Mouse (Mus musculus) gastrocnemius, adult 2 months (tissue): ENCODE measurements around the gene Isca2. TPM values are rescaled to one million over a fixed set of nuclear protein-coding genes. Genes with fewer than 3 reads are reported as not detected.

Source experiments
- DNase-seq: peaks from one replicate; pipeline ENCODE4 v3.0.0; 2022
- H3K27ac ChIP-seq: fragments of 200-600 bp; 2 replicates; pipeline ENCODE4 v1.8.1; 2022; ENCODE audit warnings: mild to moderate bottlenecking
- H3K4me3 ChIP-seq: fragments of 200-600 bp; 2 replicates; pipeline ENCODE4 v1.8.1; 2022; ENCODE audit warnings: mild to moderate bottlenecking, moderate library complexity
- CTCF ChIP-seq: fragments of 200-600 bp; IDR thresholded peaks from 2 replicates; pipeline ENCODE4 v1.8.1; 2022; ENCODE audit warnings: antibody characterized with exemption, mild to moderate bottlenecking, moderate library complexity
- intact Hi-C: fragments of 180-260 bp; cut with DNase I; formaldehyde crosslinking; loops from one replicate; pipeline ENCODE4 v1.15.1; 2025
- long read RNA-seq, 2 experiments: library from polyadenylated mRNA; stranded (forward); transcript quantifications; one replicate each; pipeline ENCODE4 v2.0.0; 2021
- total RNA-seq, 2 experiments: library from RNA; stranded (reverse); gene quantifications; 2 replicates each; pipeline ENCODE4 v1.2.3; 2021

The Isca2 gene
- total RNA-seq = 10 to 100 TPM; 39.3 to 53.3 TPM
- long read RNA-seq, experiment 1, transcript Isca2-208 (4 exons, 727 nt) = minor isoform, 5 of 36 reads
- long read RNA-seq, experiment 1, transcript Isca2-201 (4 exons, 883 nt) = major isoform, 24 of 36 reads
- long read RNA-seq, experiment 1, partial matches to known transcripts = 0 of 36 reads
- long read RNA-seq, experiment 1, other reads (novel, unspliced or antisense) = 0 of 36 reads
- long read RNA-seq, experiment 2, transcript Isca2-203 (3 exons, 485 nt) = minor isoform, 7 of 45 reads
- long read RNA-seq, experiment 2, transcript Isca2-201 (4 exons, 883 nt) = major isoform, 30 of 45 reads
- long read RNA-seq, experiment 2, partial matches to known transcripts = 0 of 45 reads
- long read RNA-seq, experiment 2, other reads (novel, unspliced or antisense) = 1 of 45 reads

- Histone ChIP-seq H3K27ac (peak within 1 kb of the TSS; percentile 96), H3K4me3 (peak within 1 kb of the TSS; percentile 81)
- DNase-seq = peak; percentile 99
- intact Hi-C loops = no loop called here
- TF ChIP-seq CTCF = no peak
These were observed at the start of gene Isca2, which contains the start of gene Npc2 for GRCm38 (mm10) chr12:84772726-84773441. Gene Isca2, plus strand, starts transcription at chr12:84773251. Gene Npc2, minus strand, starts transcription at chr12:84773152.

- no peak for TF ChIP-seq CTCF
- no peak overlapping the region for H3K4me3 ChIP-seq
- intact Hi-C loops = no loop called here
- DNase-seq = peak; percentile 54
- H3K27ac ChIP-seq = no peak overlapping the region
These were observed 46.7 kb upstream of the Isca2 start for GRCm38 (mm10) chr12:84726391-84726790.

GRCm38 (mm10) chr12:84726986-84727385 is 46.1 kb upstream of the Isca2 start:
- no peak overlapping the region for H3K4me3 ChIP-seq
- no peak overlapping the region for H3K27ac ChIP-seq
- intact Hi-C loops = no loop called here
- DNase-seq = no peak
- TF ChIP-seq CTCF = no peak

GRCm38 (mm10) chr12:84727434-84727833 is 45.6 kb upstream of the Isca2 start:
- intact Hi-C loops = no loop called here

GRCm38 (mm10) chr12:84728421-84728820 is 44.6 kb upstream of the Isca2 start:
- intact Hi-C loops = no loop called here

More at GRCm38 (mm10) chr12:84727434-84727833, 45.6 kb upstream of the Isca2 start:
- Histone ChIP-seq H3K27ac (no peak overlapping the region), H3K4me3 (no peak overlapping the region)
- DNase-seq = no peak
- no peak for TF ChIP-seq CTCF

GRCm38 (mm10) chr12:84733366-84733765 is 39.7 kb upstream of the Isca2 start:
- peak overlapping the region; percentile 61 for H3K27ac ChIP-seq
- DNase-seq = peak; percentile 47
- intact Hi-C loops = no loop called here
- no peak overlapping the region for H3K4me3 ChIP-seq
- TF ChIP-seq CTCF = no peak

More at GRCm38 (mm10) chr12:84728421-84728820, 44.6 kb upstream of the Isca2 start:
- H3K27ac ChIP-seq = no peak overlapping the region
- no peak overlapping the region for H3K4me3 ChIP-seq
- no peak for DNase-seq
- no peak for TF ChIP-seq CTCF

GRCm38 (mm10) chr12:84743496-84743895 is 29.6 kb upstream of the Isca2 start:
- intact Hi-C loops = no loop called here
- no peak for TF ChIP-seq CTCF

GRCm38 (mm10) chr12:84745700-84746099 is 27.4 kb upstream of the Isca2 start:
- intact Hi-C loops = no loop called here
- no peak for TF ChIP-seq CTCF
- no peak for DNase-seq
- no peak overlapping the region for H3K4me3 ChIP-seq
- no peak overlapping the region for H3K27ac ChIP-seq

More at GRCm38 (mm10) chr12:84743496-84743895, 29.6 kb upstream of the Isca2 start:
- no peak for DNase-seq
- no peak overlapping the region for H3K4me3 ChIP-seq
- no peak overlapping the region for H3K27ac ChIP-seq

- Histone ChIP-seq H3K4me3 (no peak overlapping the region), H3K27ac (no peak overlapping the region)
- intact Hi-C loops = no loop called here
- DNase-seq = no peak
- TF ChIP-seq CTCF = no peak
These were observed 24.9 kb upstream of the Isca2 start for GRCm38 (mm10) chr12:84748134-84748533.

GRCm38 (mm10) chr12:84750661-84751060 is 22.4 kb upstream of the Isca2 start:
- intact Hi-C loops = loop anchor here (2.0 kb wide), 1 partner anchor 20 kb away; no protein-coding TSS in a partner anchor
- Histone ChIP-seq H3K4me3 (peak overlapping the region; percentile 17; the same call in 1 of the 2 replicates), H3K27ac (no peak overlapping the region; the same call in 1 of the 2 replicates)
- DNase-seq = peak; percentile 84
- no peak for TF ChIP-seq CTCF

GRCm38 (mm10) chr12:84752131-84752977 is 20.7 kb upstream of the Isca2 start:
- DNase-seq = peak; percentile 32
- TF ChIP-seq CTCF = no peak
- Histone ChIP-seq H3K27ac (no peak overlapping the region), H3K4me3 (no peak overlapping the region)
- intact Hi-C loops = no loop called here
